Mouse (Mus musculus) liver, embryonic 11.5 days (tissue): ENCODE data around the gene Agap1. TPM values are rescaled to one million over a fixed set of nuclear protein-coding genes. Genes with fewer than 3 reads are reported as not detected.
"Not testable (repeated sequence)": the region's sequence is repeated elsewhere in the genome, so short reads cannot be mapped to it uniquely, and the experiment has no call there.

ENCODE experiments used
- ATAC-seq: fragments of 200-750 bp; cut with Nextera tagmentation; replicated peaks from 2 replicates; pipeline ENCODE4 v1.8.0; 2017; ENCODE audit warnings: moderate number of reproducible peaks, mild to moderate bottlenecking, moderate TSS enrichment, moderate library complexity; ENCODE audit not compliant: low FRiP score
- DNase-seq: peaks from one replicate; pipeline ENCODE4 v3.0.0-alpha.2; 2017; ENCODE audit warnings: low spot score
- H3K27ac ChIP-seq: fragments of 300-500 bp; sonication (generic); 2 replicates; pipeline ENCODE4 v1.5.1; 2014; ENCODE audit warnings: mild to moderate bottlenecking, low read depth, low read length, control low read depth
- H3K27me3 ChIP-seq: fragments of 300-500 bp; sonication (generic); replicated peaks from 2 replicates; pipeline ENCODE4 v1.6.1; 2014; ENCODE audit warnings: low read length, mixed read lengths; ENCODE audit not compliant: control insufficient read depth, insufficient read depth
- H3K36me3 ChIP-seq: fragments of 300-500 bp; sonication (generic); 2 replicates; pipeline ENCODE4 v1.6.1; 2014; ENCODE audit warnings: mild to moderate bottlenecking, low read length, moderate library complexity, mixed read lengths; ENCODE audit not compliant: control insufficient read depth, insufficient read depth
- H3K4me1 ChIP-seq: fragments of 300-500 bp; sonication (generic); replicated peaks from 2 replicates; pipeline ENCODE4 v1.6.1; 2014; ENCODE audit warnings: low read length, mixed read lengths; ENCODE audit not compliant: control insufficient read depth, insufficient read depth
- H3K4me2 ChIP-seq: fragments of 300-500 bp; sonication (generic); 2 replicates; pipeline ENCODE4 v1.6.1; 2014; ENCODE audit warnings: mild to moderate bottlenecking, control low read depth, moderate library complexity
- H3K4me3 ChIP-seq: fragments of 300-500 bp; sonication (generic); 2 replicates; pipeline ENCODE4 v1.5.1; 2014; ENCODE audit warnings: low read depth, low read length, control low read depth
- H3K9ac ChIP-seq: fragments of 300-500 bp; sonication (generic); 2 replicates; pipeline ENCODE4 v1.6.1; 2014; ENCODE audit warnings: low read depth, low read length, control low read depth
- H3K9me3 ChIP-seq: fragments of 300-500 bp; sonication (generic); 2 replicates; pipeline ENCODE4 v1.6.1; 2016; ENCODE audit warnings: low read length, inconsistent platforms, mixed read lengths; ENCODE audit not compliant: control insufficient read depth
- WGBS: fragments of 180-500 bp; shearing (Covaris S2); extraction: QIAGEN DNeasy Blood & Tissue Kit; methylation state at CpG from one replicate; pipeline ENCODE4 v1.1.7; 2014; 5-methylcytosine and 5-hydroxymethylcytosine counted together
- polyA plus RNA-seq: library from polyadenylated mRNA; unstranded; fragments of >200 nt; fragmentation: Nextera tagmentation; extraction: Ambion mirVana; gene quantifications from 2 replicates; pipeline ENCODE4 v1.2.1, GENCODE M21; 2014

Agap1 gene
- polyA plus RNA-seq, 1 experiment from 2014 or later = 4.6 TPM

- not testable (repeated sequence) for DNase-seq, ATAC-seq, H3K36me3 ChIP-seq, H3K9me3 ChIP-seq, H3K4me1 ChIP-seq, H3K27ac ChIP-seq, H3K4me2 ChIP-seq, H3K9ac ChIP-seq, H3K4me3 ChIP-seq, H3K27me3 ChIP-seq
Measured at GRCm38 (mm10) chr1:89501891-89502290, 47.3 kb downstream of the Agap1 start.

- no peak overlapping the region for H3K9ac ChIP-seq
- no peak overlapping the region for H3K4me3 ChIP-seq
- no peak overlapping the region for H3K27ac ChIP-seq
- H3K27me3 ChIP-seq = no peaks in the 10 kb centered on the region
- ATAC-seq = no peak
- DNase-seq = no peak
- H3K4me2 ChIP-seq = no peak overlapping the region
- no peaks in the 10 kb centered on the region for H3K36me3 ChIP-seq
- WGBS = 59% methylated on average over 2 of the region's 2 CpGs
- H3K4me1 ChIP-seq = 0 out of 2 replicates have a peak, but pooled peaks cover 7% of the 10 kb centered on the region
- no peaks in the 10 kb centered on the region for H3K9me3 ChIP-seq
Measured at GRCm38 (mm10) chr1:89509196-89509595, 54.6 kb downstream of the Agap1 start.

GRCm38 (mm10) chr1:89509763-89510340 is 55.2 kb downstream of the Agap1 start:
- Histone ChIP-seq H3K27ac (no peak overlapping the region), H3K4me2 (no peak overlapping the region), H3K4me3 (no peak overlapping the region), H3K27me3 (no peaks in the 10 kb centered on the region), H3K9me3 (no peaks in the 10 kb centered on the region), H3K9ac (no peak overlapping the region), H3K36me3 (no peaks in the 10 kb centered on the region), H3K4me1 (0 out of 2 replicates have a peak, but pooled peaks cover 7% of the 10 kb centered on the region)
- ATAC-seq (no peak), DNase-seq (no peak)
- WGBS = 47% methylated on average over 8 of the region's 8 CpGs

GRCm38 (mm10) chr1:89510731-89511130 is 56.1 kb downstream of the Agap1 start:
- Histone ChIP-seq H3K4me2 (no peak overlapping the region), H3K36me3 (no peaks in the 10 kb centered on the region), H3K27me3 (no peaks in the 10 kb centered on the region), H3K4me3 (no peak overlapping the region), H3K27ac (no peak overlapping the region), H3K4me1 (0 out of 2 replicates have a peak, but pooled peaks cover 7% of the 10 kb centered on the region), H3K9me3 (no peaks in the 10 kb centered on the region), H3K9ac (no peak overlapping the region)
- WGBS = 64% methylated on average over 8 of the region's 8 CpGs
- DNase-seq = no peak
- no peak for ATAC-seq

- Histone ChIP-seq H3K36me3 (no peaks in the 10 kb centered on the region), H3K4me3 (no peak overlapping the region), H3K27me3 (no peaks in the 10 kb centered on the region), H3K9ac (no peak overlapping the region), H3K4me2 (no peak overlapping the region), H3K4me1 (0 out of 2 replicates have a peak, but pooled peaks cover 7% of the 10 kb centered on the region), H3K27ac (no peak overlapping the region), H3K9me3 (no peaks in the 10 kb centered on the region)
- ATAC-seq (no peak), DNase-seq (no peak)
- WGBS = 74% methylated on average over 8 of the region's 8 CpGs
Measured at GRCm38 (mm10) chr1:89513616-89514283, 59.1 kb downstream of the Agap1 start.

GRCm38 (mm10) chr1:89515808-89516560 is 61.4 kb downstream of the Agap1 start:
- 70% methylated on average over 11 of the region's 11 CpGs for WGBS
- DNase-seq (no peak), ATAC-seq (no peak)
- H3K9me3 ChIP-seq = no peaks in the 10 kb centered on the region
- 0 out of 2 replicates have a peak, but pooled peaks cover 2% of the 10 kb centered on the region for H3K4me1 ChIP-seq
- H3K27ac ChIP-seq = no peak overlapping the region
- H3K4me3 ChIP-seq = no peak overlapping the region
- no peak overlapping the region for H3K4me2 ChIP-seq
- H3K27me3 ChIP-seq = no peaks in the 10 kb centered on the region
- no peak overlapping the region for H3K9ac ChIP-seq
- no peaks in the 10 kb centered on the region for H3K36me3 ChIP-seq

- Histone ChIP-seq H3K9me3 (no peaks in the 10 kb centered on the region), H3K9ac (no peak overlapping the region), H3K4me3 (no peak overlapping the region), H3K4me1 (no peaks in the 10 kb centered on the region; the same call in 1 of the 2 replicates), H3K27me3 (no peaks in the 10 kb centered on the region), H3K27ac (no peak overlapping the region), H3K4me2 (no peak overlapping the region), H3K36me3 (no peaks in the 10 kb centered on the region)
- DNase-seq (no peak), ATAC-seq (no peak)
- WGBS = 66% methylated on average over 5 of the region's 5 CpGs
Measured at GRCm38 (mm10) chr1:89517817-89518216, 63.2 kb downstream of the Agap1 start.

GRCm38 (mm10) chr1:89519914-89520643 is 65.5 kb downstream of the Agap1 start:
- Histone ChIP-seq H3K4me2 (no peak overlapping the region), H3K27me3 (no peaks in the 10 kb centered on the region), H3K27ac (no peak overlapping the region), H3K4me3 (no peak overlapping the region), H3K36me3 (no peaks in the 10 kb centered on the region), H3K9ac (no peak overlapping the region), H3K9me3 (no peaks in the 10 kb centered on the region), H3K4me1 (peaks cover 3% of the 10 kb centered on the region; the same call in 1 of the 2 replicates)
- 80% methylated on average over 17 of the region's 17 CpGs for WGBS
- DNase-seq (no peak), ATAC-seq (no peak)
